Mouse (Mus musculus) forebrain, embryonic 12.5 days (tissue): ENCODE measurements around the gene Zswim8. TPM values are rescaled to one million over a fixed set of nuclear protein-coding genes. Genes with fewer than 3 reads are reported as not detected.

Source experiments
- ATAC-seq: fragments of 200-750 bp; cut with Nextera tagmentation; 2 replicates; pipeline ENCODE4 v1.8.0; 2017; ENCODE audit warnings: moderate TSS enrichment; ENCODE audit not compliant: low FRiP score
- H3K27ac ChIP-seq: fragments of 300-500 bp; sonication (generic); 2 replicates; pipeline ENCODE4 v1.5.1; 2016; ENCODE audit warnings: mild to moderate bottlenecking
- H3K27me3 ChIP-seq: fragments of 300-500 bp; sonication (generic); 2 replicates; pipeline ENCODE4 v1.6.1; 2016; ENCODE audit warnings: mild to moderate bottlenecking
- H3K36me3 ChIP-seq: fragments of 300-500 bp; sonication (generic); replicated peaks from 2 replicates; pipeline ENCODE4 v1.6.1; 2016; ENCODE audit warnings: mild to moderate bottlenecking
- H3K4me1 ChIP-seq: fragments of 300-500 bp; sonication (generic); 2 replicates; pipeline ENCODE4 v1.6.1; 2016
- H3K4me2 ChIP-seq: fragments of 300-500 bp; sonication (generic); 2 replicates; pipeline ENCODE4 v1.6.1; 2016; ENCODE audit warnings: mild to moderate bottlenecking, moderate library complexity
- H3K4me3 ChIP-seq: fragments of 300-500 bp; sonication (generic); replicated peaks from 2 replicates; pipeline ENCODE4 v1.5.1; 2016; ENCODE audit warnings: mild to moderate bottlenecking
- H3K9ac ChIP-seq: fragments of 300-500 bp; sonication (generic); 2 replicates; pipeline ENCODE4 v1.6.1; 2016; ENCODE audit warnings: mild to moderate bottlenecking
- H3K9me3 ChIP-seq: fragments of 300-500 bp; sonication (generic); 2 replicates; pipeline ENCODE4 v1.6.1; 2016
- WGBS: fragments of 180-500 bp; shearing (Covaris S2); methylation state at CpG from one replicate; pipeline ENCODE4 v1.1.7; 2016; 5-methylcytosine and 5-hydroxymethylcytosine counted together
- polyA plus RNA-seq: library from polyadenylated mRNA; unstranded; fragments of >200 nt; fragmentation: Nextera tagmentation; extraction: Ambion mirVana; gene quantifications from 2 replicates; pipeline ENCODE4 v1.2.1, GENCODE M21; 2016

The Zswim8 gene
- polyA plus RNA-seq, 1 experiment from 2014 or later = 46.5 TPM

DNA sequence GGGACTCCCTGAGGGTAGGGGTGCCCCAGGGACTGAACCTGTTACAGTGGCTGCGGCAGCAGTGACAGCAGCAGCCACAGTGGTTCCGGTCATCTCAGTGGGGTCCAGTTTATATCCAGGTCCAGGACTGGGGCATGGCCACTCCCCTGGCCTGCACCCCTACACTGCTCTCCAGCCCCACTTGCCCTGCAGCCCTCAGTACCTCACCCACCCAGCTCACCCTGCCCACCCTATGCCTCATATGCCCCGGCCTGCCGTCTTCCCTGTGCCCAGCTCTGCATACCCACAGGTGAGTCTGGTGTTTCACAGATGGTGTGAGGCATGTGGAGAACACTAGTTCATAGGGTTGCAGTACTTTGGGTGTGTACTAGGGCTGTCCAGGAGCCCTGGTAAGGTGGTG is 14.0 kb downstream of the Zswim8 start:
- H3K27me3 ChIP-seq = no peaks in the 10 kb centered on the region
- peaks cover 98% of the 10 kb centered on the region for H3K36me3 ChIP-seq
- H3K4me2 ChIP-seq = no peak overlapping the region
- H3K27ac ChIP-seq = no peak overlapping the region
- H3K9ac ChIP-seq = no peak overlapping the region
- H3K9me3 ChIP-seq = no peaks in the 10 kb centered on the region
- no peaks in the 10 kb centered on the region for H3K4me1 ChIP-seq
- 94% methylated on average over 4 of the region's 4 CpGs for WGBS
- no peak overlapping the region for H3K4me3 ChIP-seq
- ATAC-seq = no peak

DNA sequence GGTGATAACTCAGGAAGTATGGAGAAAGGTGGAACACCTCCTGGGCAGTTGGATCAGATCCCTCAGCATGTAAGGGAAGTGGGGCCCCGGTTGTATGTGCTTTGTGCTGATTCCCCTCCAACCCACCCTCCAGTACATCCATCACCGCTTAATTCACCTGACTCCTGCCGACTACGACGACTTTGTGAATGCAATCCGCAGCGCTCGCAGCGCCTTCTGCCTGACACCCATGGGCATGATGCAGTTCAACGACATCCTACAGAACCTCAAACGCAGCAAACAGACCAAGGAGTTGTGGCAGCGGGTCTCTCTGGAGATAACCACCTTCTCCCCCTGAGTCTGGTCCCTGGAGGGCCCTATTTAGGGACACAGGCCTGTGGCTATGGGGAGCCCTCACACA is 15.7 kb downstream of the Zswim8 start:
- ATAC-seq = no peak
- peaks cover 95% of the 10 kb centered on the region for H3K36me3 ChIP-seq
- WGBS = 95% methylated on average over 12 of the region's 12 CpGs

DNA sequence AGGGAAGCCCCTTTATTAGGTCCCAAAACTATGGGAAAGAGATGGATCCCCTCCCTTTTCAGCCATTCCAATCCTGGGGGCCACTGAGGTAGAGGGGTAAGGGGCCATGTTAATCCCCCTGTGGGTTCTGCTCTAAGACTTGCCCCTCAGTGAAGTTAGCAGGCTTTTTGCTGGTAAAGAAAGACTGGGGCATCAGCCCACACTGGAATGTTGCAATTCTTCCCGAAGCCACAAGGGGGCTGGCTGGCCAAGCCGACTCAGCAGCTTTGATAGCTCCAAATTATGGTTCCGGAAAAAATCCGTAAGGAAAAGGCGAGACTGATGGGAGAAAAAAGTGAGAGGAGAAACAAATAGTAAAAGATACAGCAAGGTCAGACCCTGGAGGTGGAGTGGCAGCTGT is 16.7 kb downstream of the Zswim8 start:
- WGBS = 41% methylated on average over 5 of the region's 5 CpGs
- H3K4me2 ChIP-seq = no peak overlapping the region
- H3K27me3 ChIP-seq = no peaks in the 10 kb centered on the region
- H3K9ac ChIP-seq = no peak overlapping the region
- H3K4me3 ChIP-seq = no peak overlapping the region
- H3K9me3 ChIP-seq = no peaks in the 10 kb centered on the region
- ATAC-seq = no peak
- H3K27ac ChIP-seq = no peak overlapping the region
- H3K4me1 ChIP-seq = no peaks in the 10 kb centered on the region
- H3K36me3 ChIP-seq = peaks cover 94% of the 10 kb centered on the region

More for the DNA sequence above, 15.7 kb downstream of the Zswim8 start:
- Histone ChIP-seq H3K9me3 (no peaks in the 10 kb centered on the region), H3K4me1 (no peaks in the 10 kb centered on the region), H3K27me3 (no peaks in the 10 kb centered on the region), H3K4me3 (no peak overlapping the region), H3K27ac (no peak overlapping the region), H3K9ac (no peak overlapping the region), H3K4me2 (no peak overlapping the region)

DNA sequence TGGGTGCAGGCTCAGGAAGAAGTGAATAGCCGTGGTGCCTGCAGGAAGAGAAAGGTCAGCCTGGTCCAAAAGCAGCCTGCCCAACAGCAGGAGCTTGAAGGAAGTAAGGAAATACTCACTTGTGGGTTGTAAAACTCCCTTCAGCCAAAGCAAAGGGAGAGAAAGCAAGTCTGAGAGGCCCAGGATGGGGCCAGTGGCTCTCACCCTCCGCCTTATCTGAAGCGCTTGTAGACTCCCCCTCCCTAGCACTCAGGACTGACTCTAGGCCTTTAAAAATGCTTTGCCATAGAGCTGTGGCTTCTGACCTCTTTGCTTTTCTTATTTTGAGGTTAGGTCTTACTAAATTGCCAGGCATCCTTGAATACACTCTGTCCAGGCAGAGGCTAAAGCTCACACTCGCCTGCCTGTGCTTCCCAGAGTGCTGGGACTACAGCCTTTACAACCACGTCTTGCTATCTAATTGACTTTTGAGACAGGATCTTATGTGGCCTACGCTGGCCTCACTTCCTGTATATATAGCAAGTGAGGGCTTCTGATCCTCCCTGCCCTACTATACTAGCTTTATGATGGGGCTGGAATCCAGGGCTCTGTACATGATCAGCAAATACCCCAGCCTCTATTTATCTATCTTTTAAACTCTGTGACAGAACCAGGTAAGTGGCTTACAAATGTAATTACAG is 18.4 kb downstream of the Zswim8 start:
- 85% methylated on average over 6 of the region's 6 CpGs for WGBS
- ATAC-seq = no peak
- Histone ChIP-seq H3K4me2 (no peak overlapping the region), H3K9ac (no peak overlapping the region), H3K27ac (no peak overlapping the region), H3K36me3 (peaks cover 94% of the 10 kb centered on the region), H3K9me3 (no peaks in the 10 kb centered on the region), H3K4me1 (no peaks in the 10 kb centered on the region), H3K27me3 (no peaks in the 10 kb centered on the region), H3K4me3 (no peak overlapping the region)

DNA sequence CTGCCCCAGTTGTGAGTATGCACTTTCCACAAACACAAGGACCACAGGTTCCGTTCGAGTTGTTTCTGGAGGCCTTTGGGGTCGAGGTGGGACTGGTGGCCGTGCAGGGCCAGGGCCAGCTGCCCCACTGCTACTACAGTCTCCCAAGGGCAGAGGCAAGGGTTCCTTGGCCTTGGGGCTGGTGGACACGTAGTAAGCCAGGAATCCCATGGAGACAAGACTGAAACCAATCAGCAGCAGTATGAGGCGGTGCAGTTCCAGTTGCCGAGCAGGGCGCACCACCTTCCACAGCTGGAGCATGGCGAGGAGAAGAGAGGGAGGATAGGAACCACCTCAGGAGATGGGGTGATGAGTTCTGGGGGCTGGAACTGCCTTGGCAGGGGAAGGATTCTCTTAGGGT is 22.5 kb downstream of the Zswim8 start:
- ATAC-seq = no peak
- no peak overlapping the region for H3K4me3 ChIP-seq
- no peaks in the 10 kb centered on the region for H3K27me3 ChIP-seq
- peaks cover 9% of the 10 kb centered on the region for H3K4me1 ChIP-seq
- H3K36me3 ChIP-seq = peaks cover 57% of the 10 kb centered on the region
- WGBS = 92% methylated on average over 9 of the region's 9 CpGs
- no peak overlapping the region for H3K4me2 ChIP-seq
- no peaks in the 10 kb centered on the region for H3K9me3 ChIP-seq
- no peak overlapping the region for H3K27ac ChIP-seq
- no peak overlapping the region; the same call in 1 of the 2 replicates for H3K9ac ChIP-seq

DNA sequence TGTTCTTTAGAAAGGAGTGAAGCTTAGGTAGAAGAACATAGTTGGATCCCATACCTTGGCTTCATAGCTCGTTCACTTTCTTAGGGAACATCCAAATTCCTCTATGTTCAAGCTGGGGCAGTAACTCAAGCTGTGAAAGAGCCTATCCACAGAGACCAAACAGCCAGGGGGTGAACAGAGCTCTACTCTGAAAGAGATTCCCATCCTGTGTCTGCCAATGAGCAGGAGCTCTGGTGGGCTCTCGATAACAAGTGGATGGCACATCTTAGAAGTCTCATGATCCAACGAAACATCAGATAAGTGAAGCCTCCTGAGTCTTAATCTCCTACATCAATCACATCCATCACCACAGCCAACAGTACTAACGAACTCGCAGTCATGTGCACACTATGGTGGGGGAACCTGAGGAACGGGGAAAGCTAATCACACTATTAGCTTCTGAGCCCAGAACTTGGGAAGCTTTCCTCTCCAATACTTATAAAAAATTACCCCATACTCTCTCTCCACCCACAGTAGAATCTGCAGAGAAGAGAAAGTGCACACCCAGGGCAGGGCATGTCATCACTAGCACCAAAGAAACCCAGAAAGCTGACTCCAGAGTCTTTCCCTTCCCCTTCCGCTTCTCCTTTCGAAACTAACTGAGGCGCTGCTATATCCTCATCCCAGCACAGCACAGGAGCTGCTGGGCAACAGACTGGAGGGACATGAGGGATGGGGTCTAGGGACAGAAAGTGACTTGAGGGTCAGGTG is 23.7 kb downstream of the Zswim8 start:
- H3K4me1 ChIP-seq = peaks cover 11% of the 10 kb centered on the region
- H3K27me3 ChIP-seq = no peaks in the 10 kb centered on the region
- H3K27ac ChIP-seq = no peak overlapping the region
- H3K4me2 ChIP-seq = no peak overlapping the region
- peaks cover 53% of the 10 kb centered on the region for H3K36me3 ChIP-seq
- H3K9me3 ChIP-seq = no peaks in the 10 kb centered on the region
- no peak for ATAC-seq
- H3K9ac ChIP-seq = peak overlapping the region; percentile 17; the same call in 1 of the 2 replicates
- no peak overlapping the region for H3K4me3 ChIP-seq
- 86% methylated on average over 9 of the region's 9 CpGs for WGBS

DNA sequence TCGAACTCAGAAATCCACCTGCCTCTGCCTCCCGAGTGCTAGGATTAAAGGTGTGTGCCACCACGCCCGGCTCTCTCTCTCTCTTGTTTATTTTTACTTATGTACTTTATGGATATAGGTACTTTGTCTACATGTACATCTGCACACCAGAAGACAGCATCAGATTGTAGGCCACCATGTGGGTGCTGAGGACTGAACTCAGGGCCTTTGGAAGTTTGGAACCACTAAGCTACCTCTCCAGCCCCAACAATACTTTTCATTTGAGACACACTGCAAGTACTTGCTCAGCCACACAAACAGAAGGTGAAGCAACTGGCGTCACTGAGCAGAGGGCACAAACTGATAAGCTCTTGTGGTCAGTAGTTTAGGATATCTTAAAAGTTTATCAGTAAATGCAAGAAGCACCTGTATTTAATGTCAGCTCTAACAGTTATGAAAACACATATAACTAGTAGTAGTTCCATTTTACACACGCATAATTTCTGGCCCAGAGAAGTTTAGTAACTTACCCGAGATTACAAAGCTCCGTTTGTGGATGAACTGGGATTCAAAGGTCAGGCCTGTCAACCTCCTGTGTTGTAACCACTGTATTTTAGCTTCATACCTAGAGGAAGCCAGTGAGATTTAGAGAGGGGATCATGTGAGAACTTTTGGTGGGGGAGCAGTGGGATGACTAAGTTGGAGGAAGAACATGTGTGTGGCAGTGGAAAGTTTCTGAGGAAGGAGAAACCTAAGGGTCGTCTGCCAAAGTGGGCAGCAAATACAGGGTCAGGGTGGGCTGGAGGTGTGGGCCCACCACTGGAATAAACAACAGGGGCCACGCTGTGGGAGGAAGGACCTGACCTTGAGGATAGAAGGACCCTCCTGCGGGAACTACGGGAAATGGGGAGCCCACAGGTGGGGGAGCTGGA is 25.9 kb downstream of the Zswim8 start:
- Histone ChIP-seq H3K4me3 (peak overlapping the region; percentile 77), H3K9me3 (no peaks in the 10 kb centered on the region), H3K4me2 (peak overlapping the region; percentile 79), H3K36me3 (peaks cover 43% of the 10 kb centered on the region), H3K27ac (peak overlapping the region; percentile 80; the same call in 1 of the 2 replicates), H3K4me1 (peaks cover 11% of the 10 kb centered on the region), H3K9ac (peak overlapping the region; percentile 93), H3K27me3 (no peaks in the 10 kb centered on the region)
- WGBS = 54% methylated on average over 12 of the region's 12 CpGs
- ATAC-seq = no peak

DNA sequence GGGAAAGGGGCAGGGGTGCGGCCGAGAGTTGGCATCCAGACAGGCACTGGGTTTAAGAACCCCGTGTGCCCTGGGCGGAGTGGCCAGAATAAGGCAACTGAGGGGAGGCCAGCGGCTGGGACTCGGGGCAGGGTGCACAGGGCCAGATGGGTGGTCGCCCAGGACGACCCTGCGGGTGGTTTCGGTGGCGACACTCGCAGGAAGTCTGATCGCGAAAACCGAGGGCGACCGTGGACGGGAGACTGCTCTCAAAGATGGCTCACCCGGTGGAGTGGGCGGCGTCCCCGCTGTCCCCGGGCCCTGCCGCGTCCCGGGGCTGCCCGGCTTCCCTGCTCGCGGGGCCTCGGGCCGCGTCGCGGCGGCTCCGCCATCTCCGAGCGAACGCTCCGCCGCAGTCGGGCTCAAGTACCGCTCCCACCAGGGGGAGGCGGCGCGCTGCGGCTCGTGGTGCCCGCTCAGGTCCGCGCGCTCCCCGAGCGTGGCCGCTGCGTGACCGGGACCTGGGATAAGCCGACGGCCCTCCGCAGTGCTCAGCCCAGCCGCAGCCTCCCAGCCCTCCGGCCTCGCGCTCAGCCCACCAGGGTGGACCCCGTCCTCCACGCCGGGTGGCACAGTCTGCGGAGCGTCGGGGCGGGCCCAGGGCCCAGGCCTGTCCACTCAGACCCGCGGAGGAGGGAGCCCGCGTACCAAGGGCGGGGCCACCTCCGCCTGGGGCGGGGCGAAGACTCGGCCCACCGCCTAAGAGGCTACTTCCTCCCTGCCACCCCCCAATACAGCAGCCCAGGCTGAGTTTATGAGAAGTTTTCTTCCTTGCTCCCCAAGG is 26.8 kb downstream of the Zswim8 start, which contains the start of gene Ndst2:
Ndst2 (minus strand) TSS at position 611 of the 823 bp plus-strand sequence.
- Histone ChIP-seq H3K4me1 (peaks cover 11% of the 10 kb centered on the region), H3K4me3 (peak within 1 kb of the TSS; percentile 77), H3K27ac (peak within 1 kb of the TSS; percentile 80), H3K9ac (peak within 1 kb of the TSS; percentile 93), H3K4me2 (peak within 1 kb of the TSS; percentile 79), H3K36me3 (peaks cover 43% of the 10 kb centered on the region), H3K9me3 (no peaks in the 10 kb centered on the region), H3K27me3 (no peaks in the 10 kb centered on the region)
- under 1% methylated on average over 52 of the region's 81 CpGs for WGBS
- ATAC-seq = peak; percentile 99

DNA sequence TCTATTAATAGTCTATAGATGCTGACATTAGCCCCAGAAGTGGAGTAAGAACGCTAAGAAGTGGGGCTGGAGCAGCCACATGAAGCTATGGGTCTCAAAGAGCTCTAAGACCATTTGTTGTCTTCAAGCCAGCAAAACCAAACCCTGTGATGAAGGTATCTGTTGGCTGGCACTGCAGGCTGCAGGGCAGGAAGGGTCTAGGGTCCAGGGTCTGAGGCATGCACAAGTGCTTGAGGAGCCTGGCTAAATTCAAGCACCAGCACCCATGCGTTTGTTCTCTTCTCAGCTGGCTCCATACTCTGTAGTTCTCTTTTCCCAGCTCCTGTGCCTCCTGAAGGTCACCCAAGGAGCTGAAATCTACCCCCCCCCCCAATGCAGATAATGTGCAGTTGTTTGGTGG is 27.7 kb downstream of the Zswim8 start:
- Histone ChIP-seq H3K27ac (peak overlapping the region; percentile 46; the same call in 1 of the 2 replicates), H3K36me3 (peaks cover 41% of the 10 kb centered on the region), H3K4me3 (no peak overlapping the region), H3K9ac (no peak overlapping the region), H3K4me2 (no peak overlapping the region), H3K4me1 (peaks cover 11% of the 10 kb centered on the region), H3K9me3 (no peaks in the 10 kb centered on the region), H3K27me3 (no peaks in the 10 kb centered on the region)
- no peak for ATAC-seq
- WGBS = 82% methylated on average over 2 of the region's 2 CpGs

DNA sequence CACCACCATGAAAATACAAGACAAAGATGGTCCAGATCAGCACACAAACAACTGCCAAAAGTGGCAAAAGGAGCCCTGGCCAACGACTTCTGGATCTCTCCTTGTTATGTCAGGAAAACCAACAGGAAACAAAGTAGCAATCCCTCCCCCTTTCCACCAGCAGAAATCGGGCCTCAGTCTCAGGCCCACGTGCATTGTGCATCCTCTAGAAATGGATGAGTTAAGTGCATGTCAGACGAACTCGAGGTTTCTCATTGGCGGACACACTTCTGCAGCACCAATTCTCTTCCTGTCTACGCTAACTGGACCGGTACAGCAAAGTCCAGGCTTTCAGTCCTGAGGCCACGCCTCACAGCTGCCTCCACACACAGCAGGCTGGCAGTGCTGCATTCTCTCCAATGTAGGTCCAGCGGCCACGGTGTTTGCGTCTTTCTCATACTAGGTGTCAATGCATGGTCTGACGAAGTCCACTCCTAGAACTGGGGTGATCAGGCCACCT is 28.6 kb downstream of the Zswim8 start:
- Histone ChIP-seq H3K4me3 (no peak overlapping the region), H3K36me3 (peaks cover 40% of the 10 kb centered on the region), H3K4me2 (no peak overlapping the region), H3K9me3 (no peaks in the 10 kb centered on the region), H3K4me1 (peaks cover 11% of the 10 kb centered on the region), H3K9ac (no peak overlapping the region), H3K27ac (no peak overlapping the region), H3K27me3 (no peaks in the 10 kb centered on the region)
- no peak for ATAC-seq
- 90% methylated on average over 13 of the region's 13 CpGs for WGBS

DNA sequence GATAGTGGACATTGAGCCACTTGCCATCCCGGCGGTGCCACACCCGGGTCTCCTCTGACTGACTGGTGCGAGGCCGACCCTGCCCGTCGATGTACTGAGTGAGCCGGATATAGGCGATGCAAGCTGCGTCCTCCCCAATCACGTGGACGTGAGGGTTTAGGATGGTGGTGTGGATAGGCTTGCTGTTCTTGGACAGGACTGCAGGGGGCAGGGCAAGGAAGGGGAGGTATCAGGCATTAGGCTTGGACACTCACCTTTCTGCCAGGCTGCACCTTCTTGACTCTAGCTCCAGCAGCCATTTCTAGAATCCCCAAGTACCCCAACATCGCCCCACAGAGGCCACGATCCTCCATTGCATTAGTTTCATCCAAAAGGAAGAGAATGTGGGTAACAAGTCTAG is 30.0 kb downstream of the Zswim8 start:
- peaks cover 11% of the 10 kb centered on the region for H3K4me1 ChIP-seq
- H3K27ac ChIP-seq = no peak overlapping the region
- peaks cover 47% of the 10 kb centered on the region for H3K36me3 ChIP-seq
- H3K9me3 ChIP-seq = no peaks in the 10 kb centered on the region
- 41% methylated on average over 14 of the region's 14 CpGs for WGBS
- H3K9ac ChIP-seq = no peak overlapping the region
- H3K4me3 ChIP-seq = no peak overlapping the region
- no peak for ATAC-seq
- no peak overlapping the region for H3K4me2 ChIP-seq
- no peaks in the 10 kb centered on the region for H3K27me3 ChIP-seq
